Mouse (Mus musculus) mature B cell (primary cell): ENCODE results near the gene Ak5.
"Not testable (repeated sequence)": the region's sequence is repeated elsewhere in the genome, so short reads cannot be mapped to it uniquely, and the experiment has no call there.

ENCODE experiments used
- in situ Hi-C: fragments of 300-500 bp; cut with MboI; formaldehyde crosslinking; loops from 2 replicates; pipeline ENCODE4 v1.14.3; 2019

Ak5 gene

DNA sequence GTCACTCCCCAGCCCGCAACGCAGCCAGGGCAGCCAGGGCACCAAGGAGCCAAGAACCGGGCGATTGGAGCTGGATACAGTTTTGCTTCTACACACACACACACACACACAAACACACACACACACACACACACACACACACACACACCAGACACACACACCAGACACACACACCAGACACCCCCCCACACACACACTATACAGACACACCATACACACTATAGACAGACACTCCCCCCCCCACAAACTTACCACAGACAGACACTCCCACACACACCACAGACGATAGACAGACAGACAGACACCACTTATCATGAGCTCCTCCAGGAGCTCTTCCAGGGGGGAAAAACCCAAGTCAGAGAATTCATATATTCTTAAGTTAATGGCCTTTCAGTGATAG lies at the start of gene Ak5:
Gene Ak5, minus strand, starts transcription at position 122 of the 400 bp plus-strand sequence.
- in situ Hi-C loops = no loop called here

GRCm38 (mm10) chr3:152713991-152714902 lies 46.1 kb upstream of the Ak5 start, which contains the start of gene Pigk:
Gene Pigk, plus strand, starts transcription at chr3:152714100.
- in situ Hi-C loops = no loop called here

GRCm38 (mm10) chr3:152712957-152713356 lies 44.8 kb upstream of the Ak5 start:
- in situ Hi-C loops = no loop called here

DNA sequence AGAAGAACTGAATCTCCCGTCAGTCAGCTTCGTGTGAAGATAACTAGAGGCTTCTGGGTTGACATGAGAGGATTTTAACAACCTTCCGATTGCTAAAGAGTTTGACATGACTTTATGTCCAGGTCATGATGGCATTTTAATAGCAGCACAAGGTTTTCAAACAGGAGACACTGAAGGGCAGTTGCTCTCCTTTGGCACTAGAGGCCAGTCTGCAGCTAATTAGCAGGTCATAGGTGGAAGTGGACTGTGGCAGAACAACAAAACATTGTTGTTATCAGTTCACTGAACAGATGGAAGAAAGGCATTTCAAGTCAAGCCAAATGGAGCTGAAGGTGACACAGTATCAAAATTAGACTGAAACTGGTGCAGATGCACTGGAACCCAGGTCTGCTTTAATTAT lies 41.8 kb upstream of the Ak5 start:
- in situ Hi-C loops = no loop called here

- in situ Hi-C loops = no loop called here
Measured at GRCm38 (mm10) chr3:152707321-152707823, 39.2 kb upstream of the Ak5 start.

GRCm38 (mm10) chr3:152706901-152707300 lies 38.7 kb upstream of the Ak5 start:
- in situ Hi-C loops = no loop called here

GRCm38 (mm10) chr3:152705826-152706225 lies 37.7 kb upstream of the Ak5 start:
- in situ Hi-C loops = no loop called here

DNA sequence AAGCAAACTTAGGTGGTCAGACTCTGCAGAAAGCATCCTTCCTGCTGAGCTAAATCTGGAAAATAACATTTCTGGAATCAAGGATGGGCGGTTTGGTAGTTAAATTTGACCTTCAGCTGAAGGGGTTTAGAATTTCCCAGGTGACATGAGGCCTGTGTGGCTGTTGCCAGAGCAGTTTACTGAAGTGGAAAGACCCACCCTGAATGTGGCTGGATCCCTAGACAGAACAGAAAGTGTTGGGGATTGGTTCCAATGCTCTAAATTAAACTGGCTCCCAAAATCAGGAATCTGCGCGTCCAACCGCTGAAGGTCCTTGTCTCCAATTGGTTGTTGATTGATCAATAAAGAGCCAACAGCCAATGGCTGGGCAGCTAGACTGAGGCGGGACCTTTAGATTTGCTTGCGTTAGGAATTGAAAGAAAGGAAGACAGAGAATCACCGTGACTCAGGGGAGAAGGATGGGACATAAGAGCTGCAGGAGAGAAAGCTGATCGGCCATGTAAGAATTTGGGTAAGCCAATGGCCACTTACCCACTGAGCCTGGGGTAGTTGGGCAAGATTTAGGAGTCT lies 34.2 kb upstream of the Ak5 start:
- in situ Hi-C loops = no loop called here

DNA sequence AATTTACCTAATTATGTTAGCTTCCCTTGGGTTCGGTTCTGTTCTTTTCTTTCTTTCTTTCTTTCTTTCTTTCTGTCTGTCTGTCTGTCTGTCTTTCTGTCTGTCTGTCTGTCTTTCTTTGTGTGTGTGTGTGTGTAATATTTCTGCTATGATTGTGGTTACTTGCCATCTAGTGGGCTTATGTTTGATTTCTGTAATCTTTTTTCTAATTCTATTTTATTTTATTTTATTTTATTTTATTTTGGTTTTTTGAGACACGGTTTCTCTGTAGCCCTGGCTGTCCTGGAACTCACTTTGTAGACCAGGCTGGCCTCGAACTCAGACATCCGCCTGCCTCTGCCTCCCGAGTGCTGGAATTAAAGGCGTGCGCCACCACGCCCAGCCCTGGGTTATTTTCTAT lies 33.4 kb upstream of the Ak5 start:
- in situ Hi-C loops = not testable (repeated sequence)

DNA sequence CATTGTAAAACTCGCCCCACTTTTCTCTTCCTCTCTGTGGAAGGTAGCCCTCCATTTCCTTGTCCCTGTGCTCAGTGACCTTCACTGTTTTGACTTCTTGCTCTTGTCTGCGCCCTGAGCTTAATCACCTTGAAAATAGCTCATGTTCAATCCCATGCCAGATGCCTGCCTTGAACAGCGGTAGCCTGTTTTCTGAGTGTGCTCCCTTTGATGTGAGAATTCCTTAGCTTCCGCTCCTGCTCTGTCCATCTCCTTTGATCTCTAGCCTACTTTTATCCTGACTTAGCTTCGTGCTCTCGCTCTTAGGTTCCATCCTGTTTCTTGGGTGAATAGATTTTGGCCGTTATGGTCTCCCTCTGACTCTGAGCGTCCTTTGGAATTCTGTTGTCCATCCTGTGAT lies 31.1 kb upstream of the Ak5 start:
- in situ Hi-C loops = no loop called here

- in situ Hi-C loops = no loop called here
Measured at GRCm38 (mm10) chr3:152698017-152698416, 29.9 kb upstream of the Ak5 start.

GRCm38 (mm10) chr3:152694950-152695349 lies 26.8 kb upstream of the Ak5 start:
- in situ Hi-C loops = no loop called here

DNA sequence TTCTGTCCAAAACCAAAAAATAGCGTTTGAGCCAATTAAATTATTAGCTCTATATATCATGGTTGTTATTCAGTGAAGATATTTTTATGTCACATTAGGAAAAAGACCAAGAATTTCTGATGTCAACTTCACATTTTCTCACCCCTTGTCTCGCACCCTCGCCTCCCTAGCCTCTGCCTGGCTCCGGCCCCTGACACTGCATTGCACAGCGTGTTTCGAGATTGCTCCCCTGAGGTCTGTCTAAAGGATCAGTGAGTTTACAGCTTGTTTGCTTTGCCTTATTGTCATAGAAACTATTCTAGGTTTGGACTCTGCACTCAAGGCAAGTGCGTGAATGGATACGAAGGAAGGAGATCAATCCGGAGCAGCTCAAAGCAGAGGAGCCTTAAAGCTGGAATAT lies 20.9 kb upstream of the Ak5 start:
- in situ Hi-C loops = no loop called here

DNA sequence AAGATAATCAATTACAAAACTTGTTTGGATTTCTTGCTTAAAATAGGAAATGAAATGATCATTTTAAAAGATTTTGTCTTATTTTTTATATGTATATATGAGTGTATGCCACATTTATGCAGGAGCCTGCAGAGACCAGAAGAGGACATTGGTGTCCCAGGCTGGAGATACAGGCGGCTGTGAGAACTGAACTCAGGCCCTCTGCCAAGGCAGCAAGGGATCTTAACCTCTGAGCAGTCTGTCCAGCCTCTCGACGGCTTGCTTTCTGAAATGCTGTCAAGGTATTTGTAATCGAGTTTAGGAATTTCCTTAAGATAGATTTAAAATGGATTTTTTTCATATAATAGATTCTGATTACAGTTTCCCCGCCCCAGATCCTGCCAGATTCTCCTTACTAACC lies 20.4 kb upstream of the Ak5 start:
- in situ Hi-C loops = no loop called here

GRCm38 (mm10) chr3:152674663-152675062 lies 6.5 kb upstream of the Ak5 start:
- in situ Hi-C loops = no loop called here

- in situ Hi-C loops = no loop called here
Measured at GRCm38 (mm10) chr3:152669783-152670182, 1.6 kb upstream of the Ak5 start.

- in situ Hi-C loops = no loop called here
Measured at GRCm38 (mm10) chr3:152668793-152669192, 633 bp upstream of the Ak5 start.

GRCm38 (mm10) chr3:152667356-152668211 lies 576 bp downstream of the Ak5 start:
- in situ Hi-C loops = no loop called here

GRCm38 (mm10) chr3:152666991-152667355 lies 1.2 kb downstream of the Ak5 start:
- in situ Hi-C loops = no loop called here

- in situ Hi-C loops = no loop called here
Measured at GRCm38 (mm10) chr3:152658592-152658991, 9.6 kb downstream of the Ak5 start.

DNA sequence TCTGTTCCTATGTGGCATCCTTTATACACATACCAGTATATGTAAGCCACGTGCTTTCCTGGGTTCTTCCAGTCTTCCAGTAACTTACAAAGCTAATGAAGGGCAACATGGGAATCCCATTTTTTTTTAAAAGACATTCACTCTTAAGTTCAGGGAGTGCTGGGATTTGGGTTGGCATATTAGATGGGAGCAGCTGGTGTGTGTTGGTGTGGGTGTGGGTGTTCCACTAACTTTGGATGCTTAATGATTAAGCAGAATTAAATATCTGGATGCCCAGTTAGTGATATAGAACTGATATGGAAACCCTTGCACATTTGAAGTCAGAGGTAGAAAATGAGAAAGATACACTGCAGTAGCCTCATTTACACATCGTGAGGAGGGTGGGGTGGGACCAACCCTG lies 16.2 kb downstream of the Ak5 start:
- in situ Hi-C loops = no loop called here

GRCm38 (mm10) chr3:152644610-152645009 lies 23.6 kb downstream of the Ak5 start:
- in situ Hi-C loops = no loop called here
